In the genomic region with DNA sequence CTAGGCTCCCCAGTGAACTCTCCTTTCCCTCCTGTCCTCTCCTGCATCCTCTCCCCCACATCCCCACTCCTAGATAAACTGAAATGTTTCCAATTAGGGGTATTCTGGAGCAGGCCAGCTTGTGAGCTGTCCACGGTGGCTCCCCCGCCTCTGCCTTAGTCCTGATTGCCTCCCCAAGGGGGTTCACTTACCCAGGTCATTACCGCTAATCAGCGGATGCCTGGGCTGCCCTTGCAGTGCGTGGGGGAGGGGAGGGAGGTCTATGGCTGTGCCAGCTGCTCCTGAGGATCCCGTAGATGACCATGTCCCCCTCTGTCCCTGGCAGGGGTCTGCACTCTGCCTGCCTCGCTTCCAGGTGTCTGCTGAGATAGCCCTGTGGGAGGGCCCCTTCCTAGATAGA, we compare ENCODE assay signal across 18 mouse cellular contexts. TPM values are rescaled to one million over a fixed set of nuclear protein-coding genes. Genes with fewer than 3 reads are reported as not detected.
DNase-seq lines count a peak whose midpoint lies in the region; ATAC-seq lines count a peak whose summit lies in the region.
"Had no signal": no experiment of that assay in that cellular context is flagged by ENCODE, and none has a peak within 500 bp of the region (broad histone marks: within the 10 kb centered on the region; RNA-seq: fewer than 3 reads in every experiment).

No protein-coding gene starts in this region.

- H3K36me3 ChIP-seq in heart, embryonic 13.5 days: peaks cover 16% of the 10 kb centered on the region
- H3K36me3 ChIP-seq in midbrain, embryonic 13.5 days: no peaks in the 10 kb centered on the region
- H3K36me3 ChIP-seq in midbrain, embryonic 16.5 days (ENCODE audit: control insufficient read depth, insufficient read depth, low read length): no peaks in the 10 kb centered on the region
- H3K36me3 ChIP-seq: embryonic facial prominence, embryonic 15.5 days had no signal

- peaks cover 4% of the 10 kb centered on the region; the same call in 1 of the 2 replicates for H3K27me3 ChIP-seq in heart, embryonic 13.5 days (replicated peaks)
- H3K27me3 ChIP-seq in midbrain, embryonic 13.5 days: peaks cover 56% of the 10 kb centered on the region
- H3K27me3 ChIP-seq in midbrain, embryonic 16.5 days (ENCODE audit: control insufficient read depth, insufficient read depth, low read depth, low read length): peaks cover 36% of the 10 kb centered on the region

- H3K4me3 ChIP-seq in heart, embryonic 13.5 days: no peak overlapping the region
- H3K4me3 ChIP-seq in midbrain, embryonic 13.5 days (replicated peaks): no peak overlapping the region
- no peak overlapping the region for H3K4me3 ChIP-seq in midbrain, embryonic 16.5 days (ENCODE audit: low read depth, low read length)
- H3K4me3 ChIP-seq: embryonic facial prominence, embryonic 15.5 days had no signal

- H3K9me3 ChIP-seq in heart, embryonic 13.5 days: no peaks in the 10 kb centered on the region
- H3K9me3 ChIP-seq in midbrain, embryonic 13.5 days: no peaks in the 10 kb centered on the region
- H3K9me3 ChIP-seq in midbrain, embryonic 16.5 days (replicated peaks; ENCODE audit: control insufficient read depth, low read length, poor library complexity, severe bottlenecking): no peaks in the 10 kb centered on the region
- H3K9me3 ChIP-seq: embryonic facial prominence, embryonic 15.5 days had no signal

- ATAC-seq in heart, embryonic 13.5 days (ENCODE audit: extremely low read depth, insufficient number of reproducible peaks, low FRiP score, low TSS enrichment): no peak
- peak; percentile 50; the same call in 1 of the 2 replicates for ATAC-seq in midbrain, embryonic 13.5 days
- no peak for ATAC-seq in midbrain, embryonic 16.5 days

- intact Hi-C loops in heart, postnatal 36 days (cut with DNase I): no loop called here

- H3K4me2 ChIP-seq in heart, embryonic 13.5 days: 0 out of 2 replicates have a peak overlapping the region, but pooled peaks have one; percentile 12
- no peak overlapping the region for H3K4me2 ChIP-seq in midbrain, embryonic 13.5 days (replicated peaks)
- no peak overlapping the region for H3K4me2 ChIP-seq in midbrain, embryonic 16.5 days (ENCODE audit: low read length)
- H3K4me2 ChIP-seq: embryonic facial prominence, embryonic 15.5 days had no signal

- H3K9ac ChIP-seq in heart, embryonic 13.5 days: peak overlapping the region; percentile 25; the same call in 1 of the 2 replicates
- no peak overlapping the region for H3K9ac ChIP-seq in midbrain, embryonic 13.5 days (replicated peaks)
- H3K9ac ChIP-seq in midbrain, embryonic 16.5 days (ENCODE audit: low read depth, low read length): no peak overlapping the region
- H3K9ac ChIP-seq: embryonic facial prominence, embryonic 15.5 days had no signal

- DNase-seq in heart, postnatal 36 days: no peak
- peak; percentile 43 for DNase-seq in forelimb bud, embryonic 11.5 days (ENCODE audit: low read depth, low spot score)
- DNase-seq in retina, postnatal 1 day: peak; percentile 71
- no peak for DNase-seq in spleen, adult 18-20 months
- DNase-seq: adrenal gland, postnatal 36 days; cerebellum, adult 11-12 months; heart, postnatal 14 days; kidney, adult 9 months; left cerebral cortex, postnatal 4 days; lung, adult 2 months; right cerebral cortex, postnatal 14 days had no signal

- H3K4me1 ChIP-seq in heart, embryonic 13.5 days: peaks cover 62% of the 10 kb centered on the region
- H3K4me1 ChIP-seq in midbrain, embryonic 13.5 days (replicated peaks): peaks cover 23% of the 10 kb centered on the region
- H3K4me1 ChIP-seq in midbrain, embryonic 16.5 days (ENCODE audit: control insufficient read depth, insufficient read depth, low read length): peaks cover 6% of the 10 kb centered on the region; the same call in 1 of the 2 replicates

- no peak overlapping the region for H3K27ac ChIP-seq in heart, embryonic 13.5 days (replicated peaks)
- no peak overlapping the region for H3K27ac ChIP-seq in midbrain, embryonic 13.5 days
- no peak overlapping the region for H3K27ac ChIP-seq in midbrain, embryonic 16.5 days (ENCODE audit: low read length)
- H3K27ac ChIP-seq: embryonic facial prominence, embryonic 15.5 days had no signal

- 25% methylated on average over 7 of the region's 7 CpGs for WGBS in heart, embryonic 13.5 days
- 19% methylated on average over 7 of the region's 7 CpGs for WGBS in midbrain, embryonic 13.5 days
- WGBS in midbrain, embryonic 16.5 days: 19% methylated on average over 7 of the region's 7 CpGs

RNA-seq across cellular contexts. Expression of gene Wnt11, which starts 8.7 kb away (rescaled TPM):
- polyA plus RNA-seq in heart, embryonic 13.5 days (2015; fragmentation: Nextera tagmentation; extraction: Ambion mirVana): 15.8 and 17.4 TPM in 2 replicates
- total RNA-seq in heart, postnatal 36 days (2021): 1 to 10 TPM; 5.1 to 9.2 TPM
- polyA plus RNA-seq in midbrain, embryonic 13.5 days (2015; fragmentation: Nextera tagmentation; extraction: Ambion mirVana): 0.55 and 0.69 TPM in 2 replicates
- polyA plus RNA-seq in midbrain, embryonic 16.5 days (2015; fragmentation: Nextera tagmentation; extraction: Ambion mirVana): 1.0 and 1.2 TPM in 2 replicates
- total RNA-seq: granulocyte monocyte progenitor cell, adult 5-6 weeks; megakaryocyte progenitor cell, adult 5-6 weeks; MEL had no signal

Comparison
In these comparisons a context has a peak if more than half of its experiments do, and no peak if none do; other contexts are left out.
1. DNase-seq: peak in forelimb bud, embryonic 11.5 days (single experiment) and retina, postnatal 1 day (single experiment); none in heart, postnatal 36 days (0 of 2) and spleen, adult 18-20 months (0 of 2).